Mouse (Mus musculus): Measurements from ENCODE around the gene Emilin2.
"Not testable (repeated sequence)": the region's sequence is repeated elsewhere in the genome, so short reads cannot be mapped to it uniquely, and the experiment has no call there.

Emilin2 gene

GRCm38 (mm10) chr17:71311340-71312171, at the start of gene Emilin2:
Gene Emilin2 (minus strand): TSS chr17:71311978.
- peak in 1 of 2 experiments; percentile 16 for DNase-seq (ENCODE audit: low spot score in 2 of 2)

GRCm38 (mm10) chr17:71355526-71355925, 43.7 kb upstream of the Emilin2 start:
- DNase-seq (ENCODE audit: low spot score in 2 of 2), result no peak

GRCm38 (mm10) chr17:71354205-71354604, 42.4 kb upstream of the Emilin2 start:
- DNase-seq (ENCODE audit: low spot score in 2 of 2), result no peak

GRCm38 (mm10) chr17:71348188-71348587, 36.4 kb upstream of the Emilin2 start:
- DNase-seq (ENCODE audit: low spot score in 2 of 2), result no peak

GRCm38 (mm10) chr17:71342006-71342405, 30.2 kb upstream of the Emilin2 start:
- no peak for DNase-seq (ENCODE audit: low spot score in 2 of 2)

- no peak for DNase-seq (ENCODE audit: low spot score in 2 of 2)
Measured at GRCm38 (mm10) chr17:71338627-71339026, 26.8 kb upstream of the Emilin2 start.

GRCm38 (mm10) chr17:71337546-71337945, 25.8 kb upstream of the Emilin2 start:
- no peak for DNase-seq (ENCODE audit: low spot score in 2 of 2)

GRCm38 (mm10) chr17:71336421-71336820, 24.6 kb upstream of the Emilin2 start:
- DNase-seq (ENCODE audit: low spot score in 2 of 2), result no peak

- no peak for DNase-seq (ENCODE audit: low spot score in 2 of 2)
Measured at GRCm38 (mm10) chr17:71332298-71332697, 20.5 kb upstream of the Emilin2 start.

GRCm38 (mm10) chr17:71320731-71321130, 9.0 kb upstream of the Emilin2 start:
- not testable (repeated sequence) for DNase-seq (ENCODE audit: low spot score in 2 of 2)

- no peak for DNase-seq (ENCODE audit: low spot score in 2 of 2)
Measured at GRCm38 (mm10) chr17:71319361-71319760, 7.6 kb upstream of the Emilin2 start.

- DNase-seq (ENCODE audit: low spot score in 2 of 2), result no peak
Measured at GRCm38 (mm10) chr17:71317571-71317970, 5.8 kb upstream of the Emilin2 start.

- no peak for DNase-seq (ENCODE audit: low spot score in 2 of 2)
Measured at GRCm38 (mm10) chr17:71314315-71314714, 2.5 kb upstream of the Emilin2 start.

GRCm38 (mm10) chr17:71310486-71311339, 1.1 kb downstream of the Emilin2 start:
- DNase-seq (ENCODE audit: low spot score in 2 of 2), result peak in 1 of 2 experiments; percentile 13

GRCm38 (mm10) chr17:71309711-71310485, 1.9 kb downstream of the Emilin2 start:
- no peak for DNase-seq (ENCODE audit: low spot score in 2 of 2)

GRCm38 (mm10) chr17:71309141-71309540, 2.6 kb downstream of the Emilin2 start:
- no peak for DNase-seq (ENCODE audit: low spot score in 2 of 2)

- no peak for DNase-seq (ENCODE audit: low spot score in 2 of 2)
Measured at GRCm38 (mm10) chr17:71308296-71308695, 3.5 kb downstream of the Emilin2 start.

- DNase-seq (ENCODE audit: low spot score in 2 of 2), result no peak
Measured at GRCm38 (mm10) chr17:71307251-71307790, 4.5 kb downstream of the Emilin2 start.

GRCm38 (mm10) chr17:71306716-71307115, 5.1 kb downstream of the Emilin2 start:
- no peak for DNase-seq (ENCODE audit: low spot score in 2 of 2)

GRCm38 (mm10) chr17:71306091-71306490, 5.7 kb downstream of the Emilin2 start:
- DNase-seq (ENCODE audit: low spot score in 2 of 2), result no peak

- DNase-seq (ENCODE audit: low spot score in 2 of 2), result no peak
Measured at GRCm38 (mm10) chr17:71303444-71303843, 8.3 kb downstream of the Emilin2 start.

- no peak for DNase-seq (ENCODE audit: low spot score in 2 of 2)
Measured at GRCm38 (mm10) chr17:71301413-71301812, 10.4 kb downstream of the Emilin2 start.
